Mouse (Mus musculus) ES-E14 (cell line): ENCODE measurements around the gene Acss1. TPM values are rescaled to one million over a fixed set of nuclear protein-coding genes. Genes with fewer than 3 reads are reported as not detected.

ENCODE experiments used
- DNase-seq: peaks from one replicate; pipeline ENCODE4 v3.0.0-alpha.2; 2013; ENCODE audit warnings: low read depth, low spot score
- H3K27ac ChIP-seq: 2 replicates; pipeline ENCODE4 v1.5.1; 2012; ENCODE audit warnings: low read depth, mild to moderate bottlenecking, low read length, moderate library complexity, mixed read lengths; ENCODE audit not compliant: poor library complexity, insufficient read depth, severe bottlenecking
- H3K36me3 ChIP-seq: 2 replicates; pipeline ENCODE4 v1.6.1; 2012; ENCODE audit warnings: mild to moderate bottlenecking, low read length, moderate library complexity, mixed read lengths; ENCODE audit not compliant: control insufficient read depth, poor library complexity, insufficient read depth, severe bottlenecking
- H3K4me1 ChIP-seq, 2 experiments: fragments of 150-350 bp in 1 of 2; sonication (generic) in 1 of 2; 2 replicates each; pipeline ENCODE4 v1.6.1; 2012; ENCODE audit warnings: low read length in 2 of 2, mild to moderate bottlenecking in 1 of 2, mixed read lengths in 1 of 2; ENCODE audit not compliant: control insufficient read depth in 2 of 2, insufficient read depth in 2 of 2, poor library complexity in 1 of 2
- H3K4me3 ChIP-seq, 2 experiments: fragments of 150-350 bp in 1 of 2; sonication (generic) in 1 of 2; 2 replicates each; pipeline ENCODE4 v1.5.1; 2012; ENCODE audit warnings: low read length in 2 of 2, low read depth in 1 of 2, mild to moderate bottlenecking in 1 of 2, mixed read lengths in 1 of 2; ENCODE audit not compliant: insufficient read depth in 1 of 2, poor library complexity in 1 of 2, severe bottlenecking in 1 of 2
- H3K9ac ChIP-seq: 2 replicates; pipeline ENCODE4 v1.6.1; 2012; ENCODE audit warnings: low read depth, mild to moderate bottlenecking, low read length, mixed read lengths; ENCODE audit not compliant: poor library complexity, insufficient read depth, severe bottlenecking
- H3K9me3 ChIP-seq: fragments of 150-350 bp; sonication (generic); 2 replicates; pipeline ENCODE4 v1.6.1; 2012; ENCODE audit warnings: low read depth, mild to moderate bottlenecking, low read length; ENCODE audit not compliant: control insufficient read depth, insufficient read depth
- CHD2 ChIP-seq: IDR thresholded peaks from 2 replicates; pipeline ENCODE4 v1.6.1; 2014; ENCODE audit warnings: mild to moderate bottlenecking, low read depth, low read length, inconsistent platforms
- HCFC1 ChIP-seq: IDR thresholded peaks from 2 replicates; pipeline ENCODE4 v1.6.1; 2012; ENCODE audit warnings: low read length, inconsistent platforms, borderline replicate concordance; ENCODE audit not compliant: insufficient read depth
- MAFK ChIP-seq: IDR thresholded peaks from 2 replicates; pipeline ENCODE4 v1.6.1; 2014; ENCODE audit warnings: mild to moderate bottlenecking, low read depth, low read length, inconsistent platforms; ENCODE audit not compliant: insufficient read depth
- ZC3H11A ChIP-seq: IDR thresholded peaks from 2 replicates; pipeline ENCODE4 v1.6.1; 2012; ENCODE audit warnings: low read depth, mild to moderate bottlenecking, inconsistent platforms, low read length, borderline replicate concordance
- ZNF384 ChIP-seq: IDR thresholded peaks from 2 replicates; pipeline ENCODE4 v1.6.1; 2012; ENCODE audit warnings: low read depth, low read length, inconsistent platforms
- in situ Hi-C, 2 experiments: fragments of 600-800 bp; cut with MboI; formaldehyde crosslinking; loops; one replicate each; pipeline ENCODE4 v1.15.1; 2025; ENCODE audit warnings: low sequenced_read_pairs in 2 of 2, inconsistent platforms in 1 of 2; ENCODE audit not compliant: unreplicated experiment in 2 of 2
- total RNA-seq: library from RNA; depleted of rRNA; stranded (reverse); fragments of 300-350 nt; gene quantifications from 2 replicates; pipeline ENCODE4 v1.2.3, GENCODE M21; 2012

Acss1 gene
- total RNA-seq, 1 experiment = 3.2 TPM

DNA sequence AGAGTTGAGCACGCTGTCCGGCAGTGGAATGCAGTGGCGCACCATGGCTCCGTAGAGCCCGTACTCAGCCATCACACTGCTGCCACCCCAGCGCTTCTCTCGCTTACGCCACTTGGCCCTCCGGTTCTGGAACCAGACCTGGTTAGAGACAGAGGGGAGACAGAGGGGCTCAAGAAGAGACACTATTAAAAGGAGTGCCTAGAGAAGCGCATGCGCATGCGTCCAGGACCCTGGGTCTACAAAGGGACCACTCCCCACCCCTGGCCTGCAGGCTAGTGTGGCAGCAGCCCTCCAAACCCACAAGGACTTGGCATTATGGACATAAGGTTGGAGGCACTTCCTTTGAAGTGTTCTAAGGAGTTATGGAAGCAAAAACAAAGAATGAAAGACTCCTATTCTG is 16.2 kb upstream of the Acss1 start:
- H3K4me1 ChIP-seq = no peaks in the 10 kb centered on the region
- no peak overlapping the region for H3K27ac ChIP-seq
- in situ Hi-C loops = no loop called here
- DNase-seq = no peak
- H3K9ac ChIP-seq = no peak overlapping the region
- no peak overlapping the region for H3K4me3 ChIP-seq
- TF ChIP-seq MAFK = no peak
- TF ChIP-seq ZNF384 = no peak
- TF ChIP-seq CHD2 = no peak
- no peak for TF ChIP-seq ZC3H11A
- TF ChIP-seq HCFC1 = no peak
- H3K36me3 ChIP-seq = no peaks in the 10 kb centered on the region
- H3K9me3 ChIP-seq = no peaks in the 10 kb centered on the region

DNA sequence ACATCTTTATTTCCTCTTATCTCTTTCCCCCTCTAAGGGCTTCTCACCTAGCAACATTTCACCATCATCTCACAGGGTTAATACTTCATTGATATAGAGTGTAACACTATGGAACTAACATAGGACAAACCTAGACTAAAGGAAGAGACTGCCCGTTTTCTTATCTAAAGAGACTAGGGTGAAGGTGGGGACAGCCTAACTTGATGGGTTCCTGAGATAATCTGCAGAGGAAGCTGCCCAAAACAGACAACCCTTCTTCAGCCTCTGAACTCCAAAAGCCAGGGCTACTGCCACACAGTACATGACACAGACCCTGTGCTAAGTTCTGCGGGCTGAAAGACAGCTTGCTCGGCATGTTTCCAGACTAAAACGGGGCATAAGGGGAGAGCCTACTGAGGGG is 13.3 kb upstream of the Acss1 start:
- Histone ChIP-seq H3K4me1 (no peaks in the 10 kb centered on the region), H3K9ac (no peak overlapping the region), H3K27ac (no peak overlapping the region), H3K36me3 (no peaks in the 10 kb centered on the region), H3K4me3 (no peak overlapping the region), H3K9me3 (no peaks in the 10 kb centered on the region)
- TF ChIP-seq HCFC1 (no peak), CHD2 (no peak), ZNF384 (no peak), MAFK (no peak), ZC3H11A (no peak)
- no peak for DNase-seq
- in situ Hi-C loops = no loop called here

DNA sequence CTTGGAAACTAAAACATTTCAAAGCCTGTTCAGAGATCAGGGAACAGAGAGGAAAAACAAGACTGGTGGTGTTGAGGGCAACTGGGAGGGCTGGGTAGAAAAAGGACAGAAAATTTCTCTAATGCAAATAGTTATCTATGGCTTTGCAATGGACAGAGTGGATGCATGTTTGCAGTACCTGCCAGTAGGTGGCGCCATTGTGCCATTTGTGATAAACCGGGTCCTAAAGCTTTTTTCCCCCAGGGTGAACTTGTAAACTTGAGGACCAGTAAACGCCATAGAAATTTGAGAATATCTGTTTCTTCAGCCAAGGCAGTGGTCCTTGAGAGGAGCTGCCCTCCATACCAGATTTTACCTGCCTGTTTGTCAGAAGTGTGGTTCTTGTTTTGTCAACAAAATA is 10.1 kb upstream of the Acss1 start:
- no peaks in the 10 kb centered on the region for H3K4me1 ChIP-seq
- TF ChIP-seq CHD2 = no peak
- TF ChIP-seq ZNF384 = no peak
- TF ChIP-seq MAFK = no peak
- TF ChIP-seq HCFC1 = no peak
- TF ChIP-seq ZC3H11A = peak; percentile 99
- DNase-seq = no peak
- in situ Hi-C loops = loop anchor here (5.0 kb wide), 2 partner anchors 66 to 69 kb away; partner anchors contain the start of gene Entpd6 (in 1 of the 2)
- H3K4me3 ChIP-seq = no peak overlapping the region
- H3K36me3 ChIP-seq = no peaks in the 10 kb centered on the region
- H3K9ac ChIP-seq = no peak overlapping the region
- no peak overlapping the region for H3K27ac ChIP-seq
- H3K9me3 ChIP-seq = no peaks in the 10 kb centered on the region

DNA sequence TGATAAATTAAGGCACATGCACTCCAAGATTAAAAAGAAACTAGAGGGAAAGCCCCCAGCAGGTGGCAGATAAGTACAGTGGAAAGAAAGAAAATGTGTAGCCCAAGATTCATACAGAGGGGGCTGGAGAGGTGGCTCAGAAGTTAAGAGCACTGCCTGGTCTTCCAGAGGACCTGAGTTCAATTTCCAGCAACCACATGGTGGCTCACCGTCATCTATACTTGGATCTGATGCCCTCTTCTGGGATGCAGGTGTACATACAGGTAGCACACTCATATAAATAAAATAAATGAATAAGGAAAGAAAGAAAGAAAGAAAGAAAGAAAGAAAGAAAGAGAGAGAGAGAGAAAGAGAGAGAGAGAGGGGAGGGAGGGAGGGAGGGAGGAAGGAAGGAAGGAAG is 7.2 kb upstream of the Acss1 start:
- no peak for DNase-seq
- Histone ChIP-seq H3K9ac (no peak overlapping the region), H3K36me3 (no peaks in the 10 kb centered on the region), H3K27ac (no peak overlapping the region), H3K9me3 (no peaks in the 10 kb centered on the region), H3K4me1 (no peaks in the 10 kb centered on the region), H3K4me3 (no peak overlapping the region)
- TF ChIP-seq MAFK = no peak
- TF ChIP-seq CHD2 = no peak
- no peak for TF ChIP-seq ZNF384
- no peak for TF ChIP-seq HCFC1
- no peak for TF ChIP-seq ZC3H11A
- in situ Hi-C loops = loop anchor here (5.0 kb wide), 2 partner anchors 63 to 72 kb away; partner anchors contain the start of gene Entpd6 (in 1 of the 2)

DNA sequence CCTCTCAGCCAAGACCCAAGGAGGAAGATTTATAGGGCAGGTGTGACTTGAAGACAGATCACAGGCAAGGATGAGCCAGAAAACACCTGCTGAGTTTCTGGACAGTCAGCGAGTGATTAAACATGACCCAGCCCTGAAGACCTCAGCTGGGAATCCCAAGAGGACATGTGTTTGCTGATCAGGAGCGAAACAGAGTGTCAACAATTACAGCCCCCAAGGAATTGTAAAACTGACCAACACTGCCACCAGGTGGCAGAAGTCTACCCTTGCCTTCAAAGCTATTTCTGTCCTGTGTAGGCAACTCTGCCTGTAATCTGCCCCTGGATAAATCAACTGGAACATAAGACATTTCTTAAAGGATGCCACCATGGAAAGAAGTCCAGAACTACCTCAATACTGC is 6.6 kb upstream of the Acss1 start:
- TF ChIP-seq CHD2 (no peak), ZC3H11A (peak; percentile 99)

More for the DNA sequence above, 6.6 kb upstream of the Acss1 start:
- Histone ChIP-seq H3K27ac (no peak overlapping the region), H3K36me3 (no peaks in the 10 kb centered on the region), H3K4me1 (no peaks in the 10 kb centered on the region), H3K4me3 (no peak overlapping the region), H3K9ac (no peak overlapping the region), H3K9me3 (no peaks in the 10 kb centered on the region)
- in situ Hi-C loops = loop anchor here (5.0 kb wide), 2 partner anchors 63 to 72 kb away; partner anchors contain the start of gene Entpd6 (in 1 of the 2)
- no peak for DNase-seq
